Comparison of ENCODE assay signal across 22 mouse cellular contexts in genomic region chr13:37855765-37856164, GRCm38 (mm10).
DNase-seq lines count a peak whose midpoint lies in the region; ATAC-seq and TF ChIP-seq lines count a peak whose summit lies in the region.
"Had no signal": no experiment of that assay in that cellular context is flagged by ENCODE, and none has a peak within 500 bp of the region (broad histone marks: within the 10 kb centered on the region; RNA-seq: fewer than 3 reads in every experiment).

No protein-coding gene starts in this region.

- H3K9ac ChIP-seq in liver, adult 2 months (ENCODE audit: low read depth, low read length): no peak overlapping the region
- peak overlapping the region; percentile 27 for H3K9ac ChIP-seq in MEL (ENCODE audit: control insufficient read depth, low read depth, low read length, poor library complexity, severe bottlenecking)
- no peak overlapping the region for H3K9ac ChIP-seq in liver, embryonic 13.5 days
- H3K9ac ChIP-seq in forebrain, embryonic 15.5 days (replicated peaks): no peak overlapping the region
- H3K9ac ChIP-seq: embryonic facial prominence, embryonic 13.5 days; forebrain, embryonic 13.5 days; intestine, embryonic 15.5 days; midbrain, embryonic 13.5 days; neural tube, embryonic 12.5 days had no signal

- no peak for ATAC-seq in liver, embryonic 13.5 days (ENCODE audit: low read depth)
- ATAC-seq in forebrain, embryonic 15.5 days (replicated peaks): no peak
- ATAC-seq: forebrain, embryonic 13.5 days; hindbrain, embryonic 16.5 days; lung, postnatal 0 days; midbrain, embryonic 13.5 days had no signal

- peaks cover 12% of the 10 kb centered on the region for H3K4me1 ChIP-seq in liver, adult 2 months (ENCODE audit: control insufficient read depth, insufficient read depth, low read length)
- H3K4me1 ChIP-seq in MEL (ENCODE audit: control insufficient read depth in 1 of 2, insufficient read depth in 2 of 2, low read length in 2 of 2): peaks cover 37 to 43% of the 10 kb centered on the region in 2 experiments
- H3K4me1 ChIP-seq in liver, embryonic 13.5 days (replicated peaks): peaks cover 86% of the 10 kb centered on the region
- peaks cover 22% of the 10 kb centered on the region for H3K4me1 ChIP-seq in small intestine, adult 2 months (ENCODE audit: control insufficient read depth, insufficient read depth, insufficient read length, low read length)
- peaks cover 24% of the 10 kb centered on the region for H3K4me1 ChIP-seq in forebrain, embryonic 15.5 days

- no peak for TF ChIP-seq CTCF in liver, adult 2 months (IDR thresholded peaks at IDR 0.05; ENCODE audit: low read depth, low read length)
- TF ChIP-seq CTCF in MEL (IDR thresholded peaks at IDR 0.05 in 2 of 3, conservative IDR thresholded peaks at IDR 0.05 in 1 of 3; ENCODE audit: control insufficient read depth in 1 of 3, insufficient read depth in 1 of 3, low read depth in 2 of 3, low read length in 3 of 3, poor library complexity in 1 of 3, severe bottlenecking in 1 of 3): no peak
- TF ChIP-seq CTCF in small intestine, adult 2 months (IDR thresholded peaks at IDR 0.05; ENCODE audit: extremely low read depth, insufficient read length, insufficient replicate concordance, low read depth, low read length): no peak

- TF ChIP-seq EP300 in MEL (IDR thresholded peaks at IDR 0.05; ENCODE audit: low read depth in 1 of 2, low read length in 2 of 2): no peak

- TF ChIP-seq RAD21 in MEL (IDR thresholded peaks at IDR 0.05; ENCODE audit: low read depth, low read length): no peak

- no peaks in the 10 kb centered on the region for H3K36me3 ChIP-seq in liver, adult 2 months (ENCODE audit: control insufficient read depth, insufficient read depth, low read length)
- H3K36me3 ChIP-seq in MEL (ENCODE audit: control insufficient read depth in 1 of 2, insufficient read depth in 2 of 2, low read length in 2 of 2): peaks cover 0 to 53% of the 10 kb centered on the region in 2 experiments; a peak in 2 of 4 replicates
- no peaks in the 10 kb centered on the region for H3K36me3 ChIP-seq in liver, embryonic 13.5 days
- H3K36me3 ChIP-seq in small intestine, adult 2 months (ENCODE audit: control insufficient read depth, insufficient read depth, low read length): no peaks in the 10 kb centered on the region
- H3K36me3 ChIP-seq in forebrain, embryonic 15.5 days: no peaks in the 10 kb centered on the region
- H3K36me3 ChIP-seq: embryonic facial prominence, embryonic 13.5 days; heart, embryonic 10.5 days; intestine, embryonic 15.5 days; limb, embryonic 10.5 days; midbrain, embryonic 13.5 days; neural tube, embryonic 12.5 days had no signal

- peak overlapping the region; percentile 27; the same call in 1 of the 2 replicates for H3K4me2 ChIP-seq in liver, embryonic 13.5 days
- no peak overlapping the region for H3K4me2 ChIP-seq in forebrain, embryonic 15.5 days (replicated peaks)
- H3K4me2 ChIP-seq: embryonic facial prominence, embryonic 13.5 days; forebrain, embryonic 13.5 days; intestine, embryonic 15.5 days; midbrain, embryonic 13.5 days; neural tube, embryonic 12.5 days had no signal

- no peaks in the 10 kb centered on the region for H3K9me3 ChIP-seq in MEL (replicated peaks; ENCODE audit: insufficient read depth, low read length)
- H3K9me3 ChIP-seq in liver, embryonic 13.5 days (replicated peaks): no peaks in the 10 kb centered on the region
- no peaks in the 10 kb centered on the region for H3K9me3 ChIP-seq in forebrain, embryonic 15.5 days
- H3K9me3 ChIP-seq: embryonic facial prominence, embryonic 13.5 days; forebrain, embryonic 13.5 days; heart, embryonic 10.5 days; intestine, embryonic 15.5 days; limb, embryonic 10.5 days; midbrain, embryonic 13.5 days; neural tube, embryonic 12.5 days had no signal

- H3K27me3 ChIP-seq in liver, adult 2 months (ENCODE audit: control insufficient read depth, insufficient read depth, low read length): no peaks in the 10 kb centered on the region
- no peaks in the 10 kb centered on the region for H3K27me3 ChIP-seq in MEL (ENCODE audit: control insufficient read depth in 1 of 2, insufficient read depth in 2 of 2, low read length in 2 of 2)
- no peaks in the 10 kb centered on the region for H3K27me3 ChIP-seq in liver, embryonic 13.5 days
- no peaks in the 10 kb centered on the region for H3K27me3 ChIP-seq in small intestine, adult 2 months (ENCODE audit: control insufficient read depth, insufficient read depth, low read length)
- 0 out of 2 replicates have a peak, but pooled peaks cover 5% of the 10 kb centered on the region for H3K27me3 ChIP-seq in forebrain, embryonic 15.5 days
- H3K27me3 ChIP-seq: embryonic facial prominence, embryonic 13.5 days; intestine, embryonic 15.5 days; neural tube, embryonic 12.5 days had no signal

- H3K27ac ChIP-seq in liver, adult 2 months (replicated peaks; ENCODE audit: insufficient read depth, low read depth, low read length): no peak overlapping the region
- peak overlapping the region; percentile 71 for H3K27ac ChIP-seq in MEL (ENCODE audit: control insufficient read depth, low read depth, low read length)
- H3K27ac ChIP-seq in liver, embryonic 13.5 days: peak overlapping the region; percentile 71
- H3K27ac ChIP-seq in small intestine, adult 2 months (ENCODE audit: insufficient read depth, low read depth, low read length): peak overlapping the region; percentile 53
- H3K27ac ChIP-seq in forebrain, embryonic 15.5 days (replicated peaks): no peak overlapping the region
- H3K27ac ChIP-seq: embryonic facial prominence, embryonic 13.5 days; forebrain, embryonic 13.5 days; limb, embryonic 10.5 days; midbrain, embryonic 13.5 days; neural tube, embryonic 12.5 days had no signal

- TF ChIP-seq POLR2A in liver, adult 2 months (IDR thresholded peaks at IDR 0.05; ENCODE audit: extremely low read depth, insufficient read depth, low read length): no peak
- TF ChIP-seq POLR2A in MEL (IDR thresholded peaks at IDR 0.05; ENCODE audit: control insufficient read depth in 1 of 2, insufficient read depth in 1 of 2, low read depth in 1 of 2, low read length in 2 of 2, poor library complexity in 1 of 2): no peak
- no peak for TF ChIP-seq POLR2A in small intestine, adult 2 months (IDR thresholded peaks at IDR 0.05; ENCODE audit: low read depth, low read length)

- no peak overlapping the region for H3K4me3 ChIP-seq in liver, adult 2 months (ENCODE audit: insufficient read depth, low read depth, low read length)
- H3K4me3 ChIP-seq in MEL (ENCODE audit: control insufficient read depth in 1 of 2, insufficient read depth in 1 of 2, low read depth in 2 of 2, low read length in 2 of 2): peak overlapping the region in 1 of 2 experiments; percentile 63; a peak in 1 of 4 replicates
- no peak overlapping the region for H3K4me3 ChIP-seq in liver, embryonic 13.5 days (replicated peaks)
- H3K4me3 ChIP-seq in small intestine, adult 2 months (ENCODE audit: low read depth, low read length): no peak overlapping the region
- no peak overlapping the region for H3K4me3 ChIP-seq in forebrain, embryonic 15.5 days
- H3K4me3 ChIP-seq: embryonic facial prominence, embryonic 13.5 days; forebrain, embryonic 13.5 days; heart, embryonic 10.5 days; intestine, embryonic 15.5 days; limb, embryonic 10.5 days; midbrain, embryonic 13.5 days; neural tube, embryonic 12.5 days had no signal

- H3K79me2 ChIP-seq in liver, adult 2 months (ENCODE audit: control insufficient read depth, insufficient read depth, low read length): peaks cover 25% of the 10 kb centered on the region; the same call in 1 of the 2 replicates
- peaks cover 34% of the 10 kb centered on the region for H3K79me2 ChIP-seq in MEL (ENCODE audit: control insufficient read depth, insufficient read depth, low read length, poor library complexity)

- peak; percentile 89 for DNase-seq in liver, adult 2 months (ENCODE audit: extremely low read depth, low read depth, low spot score)
- DNase-seq in liver: no peak
- peak; percentile 50 for DNase-seq in MEL (ENCODE audit: low read depth, low spot score)
- no peak for DNase-seq in liver, embryonic 13.5 days
- no peak for DNase-seq in right cerebral cortex, postnatal 36 days (ENCODE audit: low spot score in 2 of 2)
- DNase-seq: adrenal gland, postnatal 36 days; cerebellum, adult 11 months; cerebellum, postnatal 10 days; kidney, postnatal 4 days; retina, postnatal 1 day; right cerebral cortex, postnatal 4 days had no signal

TF ChIP-seq in MEL, 35 proteins besides CTCF, POLR2A, EP300 and RAD21:
- no peak for TF ChIP-seq ZKSCAN1 (IDR thresholded peaks at IDR 0.05; ENCODE audit: low read depth, low read length)
- no peak for TF ChIP-seq NRF1 (IDR thresholded peaks at IDR 0.05; ENCODE audit: insufficient read depth, low read depth, low read length, poor library complexity, severe bottlenecking)
- TF ChIP-seq BHLHE40 (IDR thresholded peaks at IDR 0.05; ENCODE audit: borderline replicate concordance, low read depth, low read length): no peak
- TF ChIP-seq TCF12 (IDR thresholded peaks at IDR 0.05; ENCODE audit: low read depth, low read length): no peak
- TF ChIP-seq UBTF (IDR thresholded peaks at IDR 0.05; ENCODE audit: borderline replicate concordance, insufficient read depth, low read depth, low read length): no peak
- TF ChIP-seq RCOR1 (IDR thresholded peaks at IDR 0.05; ENCODE audit: low read depth, low read length): no peak
- no peak for TF ChIP-seq NELFE (IDR thresholded peaks at IDR 0.05; ENCODE audit: low read depth, low read length)
- no peak for TF ChIP-seq ZC3H11A (IDR thresholded peaks at IDR 0.05; ENCODE audit: low read depth, low read length)
- no peak for TF ChIP-seq E2F4 (IDR thresholded peaks at IDR 0.05; ENCODE audit: borderline replicate concordance, low read depth, low read length)
- TF ChIP-seq MAX (IDR thresholded peaks at IDR 0.05; ENCODE audit: low read length): no peak
- TF ChIP-seq TAL1 (IDR thresholded peaks at IDR 0.05; ENCODE audit: low read length): no peak

Comparison
In these comparisons a context has a peak if more than half of its experiments do, and no peak if none do; other contexts are left out.
1. DNase-seq: peak in liver, adult 2 months (single experiment) and MEL (single experiment); none in liver (single experiment), liver, embryonic 13.5 days (single experiment) and right cerebral cortex, postnatal 36 days (0 of 2).
2. H3K27ac ChIP-seq: peak in MEL (single experiment), liver, embryonic 13.5 days (single experiment) and small intestine, adult 2 months (single experiment); none in liver, adult 2 months (single experiment) and forebrain, embryonic 15.5 days (single experiment).